Mouse (Mus musculus): ENCODE measurements around the gene Lrrc1. TPM values are rescaled to one million over a fixed set of nuclear protein-coding genes. Genes with fewer than 3 reads are reported as not detected.

The Lrrc1 gene
- polyA plus RNA-seq, 1 experiment from 2014 or later, result 14.9 TPM

GRCm38 (mm10) chr9:77482281-77482680, 62.4 kb downstream of the Lrrc1 start:
- DNase-seq (ENCODE audit: low spot score), result peak; percentile 79
- ATAC-seq (ENCODE audit: low FRiP score, low TSS enrichment), result peak; percentile 97

DNA sequence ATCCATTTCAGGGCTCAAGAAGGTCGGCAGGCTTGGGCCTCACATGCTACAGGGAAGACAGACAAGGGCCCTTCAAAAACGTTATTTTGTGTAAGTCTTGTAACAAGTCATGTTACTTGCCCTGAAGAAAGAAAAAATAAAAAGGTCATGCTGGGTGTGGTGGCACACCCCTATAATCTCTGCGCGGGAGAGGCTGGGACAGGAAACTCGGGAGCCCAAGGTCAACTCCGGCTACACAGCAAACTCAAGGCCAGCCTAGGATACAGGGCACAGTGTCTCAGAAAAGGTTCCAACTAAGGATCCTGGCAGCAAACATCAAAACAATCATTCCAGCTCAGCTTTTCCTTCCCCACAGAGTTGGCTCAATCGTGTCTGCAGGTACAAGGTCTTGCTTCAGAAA, 63.3 kb downstream of the Lrrc1 start:
- TF ChIP-seq CTCF (IDR thresholded peaks at IDR 0.05; ENCODE audit: low read depth) (no peak), EP300 (optimal IDR thresholded peaks at IDR 0.05) (no peak)
- no peak overlapping the region for H3K4me3 ChIP-seq (ENCODE audit: low read depth, low read length)
- no peaks in the 10 kb centered on the region for H3K36me3 ChIP-seq (ENCODE audit: control insufficient read depth, insufficient read depth, low read length)
- H3K9ac ChIP-seq (ENCODE audit: low read length), result no peak overlapping the region
- ATAC-seq (ENCODE audit: low FRiP score, low TSS enrichment) (peak; percentile 66), DNase-seq (ENCODE audit: low spot score) (peak; percentile 79)
- no peaks in the 10 kb centered on the region for H3K27me3 ChIP-seq (ENCODE audit: control insufficient read depth, insufficient read depth, low read length)
- no peak overlapping the region for H3K4me2 ChIP-seq (replicated peaks; ENCODE audit: low read depth)
- peaks cover 10% of the 10 kb centered on the region; the same call in 1 of the 2 replicates for H3K4me1 ChIP-seq (replicated peaks; ENCODE audit: control insufficient read depth, insufficient read depth)
- H3K9me3 ChIP-seq (ENCODE audit: control insufficient read depth, low read length), result no peaks in the 10 kb centered on the region
- H3K27ac ChIP-seq (replicated peaks), result peak overlapping the region; percentile 67
- 22% methylated on average over 7 of the region's 7 CpGs for WGBS

More at GRCm38 (mm10) chr9:77482281-77482680, 62.4 kb downstream of the Lrrc1 start:
- Histone ChIP-seq H3K27ac (replicated peaks) (peak overlapping the region; percentile 84), H3K9ac (ENCODE audit: low read length) (no peak overlapping the region), H3K27me3 (ENCODE audit: control insufficient read depth, insufficient read depth, low read length) (no peaks in the 10 kb centered on the region), H3K36me3 (ENCODE audit: control insufficient read depth, insufficient read depth, low read length) (no peaks in the 10 kb centered on the region), H3K4me2 (replicated peaks; ENCODE audit: low read depth) (peak overlapping the region; percentile 29; the same call in 1 of the 2 replicates), H3K9me3 (ENCODE audit: control insufficient read depth, low read length) (no peaks in the 10 kb centered on the region), H3K4me3 (ENCODE audit: low read depth, low read length) (no peak overlapping the region), H3K4me1 (replicated peaks; ENCODE audit: control insufficient read depth, insufficient read depth) (peaks cover 10% of the 10 kb centered on the region; the same call in 1 of the 2 replicates)
- TF ChIP-seq EP300 (optimal IDR thresholded peaks at IDR 0.05), result no peak
- no peak for TF ChIP-seq CTCF (IDR thresholded peaks at IDR 0.05; ENCODE audit: low read depth)
- 47% methylated on average over 5 of the region's 5 CpGs for WGBS

GRCm38 (mm10) chr9:77480574-77481319, 63.9 kb downstream of the Lrrc1 start:
- H3K4me1 ChIP-seq (replicated peaks; ENCODE audit: control insufficient read depth, insufficient read depth), result peaks cover 10% of the 10 kb centered on the region; the same call in 1 of the 2 replicates
- no peak overlapping the region for H3K9ac ChIP-seq (ENCODE audit: low read length)
- H3K36me3 ChIP-seq (ENCODE audit: control insufficient read depth, insufficient read depth, low read length), result no peaks in the 10 kb centered on the region
- TF ChIP-seq EP300 (optimal IDR thresholded peaks at IDR 0.05) (no peak), CTCF (IDR thresholded peaks at IDR 0.05; ENCODE audit: low read depth) (no peak)
- H3K27ac ChIP-seq (replicated peaks), result peak overlapping the region; percentile 67
- no peak overlapping the region for H3K4me3 ChIP-seq (ENCODE audit: low read depth, low read length)
- no peaks in the 10 kb centered on the region for H3K27me3 ChIP-seq (ENCODE audit: control insufficient read depth, insufficient read depth, low read length)
- DNase-seq (ENCODE audit: low spot score), result no peak
- no peaks in the 10 kb centered on the region for H3K9me3 ChIP-seq (ENCODE audit: control insufficient read depth, low read length)
- 40% methylated on average over 9 of the region's 9 CpGs for WGBS
- no peak for ATAC-seq (ENCODE audit: low FRiP score, low TSS enrichment)
- H3K4me2 ChIP-seq (replicated peaks; ENCODE audit: low read depth), result no peak overlapping the region

DNA sequence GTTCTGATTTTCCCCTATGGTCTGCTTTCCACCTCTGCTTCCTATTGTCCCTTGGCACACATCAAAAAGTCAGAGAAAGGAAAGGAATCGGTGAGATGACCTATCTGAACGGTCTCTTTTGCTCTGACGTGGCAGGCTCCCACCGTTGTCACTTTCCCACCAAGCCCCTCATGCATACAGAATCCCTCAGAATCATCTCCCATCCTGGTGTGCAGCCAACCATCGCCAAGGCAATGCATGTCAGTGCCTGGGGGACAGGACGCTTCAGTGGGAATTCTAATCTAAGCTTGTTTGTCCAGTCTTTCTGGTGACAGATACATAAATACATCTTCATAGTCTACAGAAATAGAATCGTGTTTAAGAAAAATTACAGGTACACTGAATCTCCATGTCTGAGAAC, 64.7 kb downstream of the Lrrc1 start:
- ATAC-seq (ENCODE audit: low FRiP score, low TSS enrichment) (no peak), DNase-seq (ENCODE audit: low spot score) (no peak)
- H3K36me3 ChIP-seq (ENCODE audit: control insufficient read depth, insufficient read depth, low read length), result no peaks in the 10 kb centered on the region
- H3K9me3 ChIP-seq (ENCODE audit: control insufficient read depth, low read length), result no peaks in the 10 kb centered on the region
- H3K4me3 ChIP-seq (ENCODE audit: low read depth, low read length), result no peak overlapping the region
- H3K4me2 ChIP-seq (replicated peaks; ENCODE audit: low read depth), result no peak overlapping the region
- TF ChIP-seq EP300 (optimal IDR thresholded peaks at IDR 0.05) (no peak), CTCF (IDR thresholded peaks at IDR 0.05; ENCODE audit: low read depth) (no peak)
- no peak overlapping the region for H3K9ac ChIP-seq (ENCODE audit: low read length)
- H3K4me1 ChIP-seq (replicated peaks; ENCODE audit: control insufficient read depth, insufficient read depth), result peaks cover 10% of the 10 kb centered on the region; the same call in 1 of the 2 replicates
- no peaks in the 10 kb centered on the region for H3K27me3 ChIP-seq (ENCODE audit: control insufficient read depth, insufficient read depth, low read length)
- WGBS, result 78% methylated on average over 7 of the region's 7 CpGs
- H3K27ac ChIP-seq (replicated peaks), result no peak overlapping the region

DNA sequence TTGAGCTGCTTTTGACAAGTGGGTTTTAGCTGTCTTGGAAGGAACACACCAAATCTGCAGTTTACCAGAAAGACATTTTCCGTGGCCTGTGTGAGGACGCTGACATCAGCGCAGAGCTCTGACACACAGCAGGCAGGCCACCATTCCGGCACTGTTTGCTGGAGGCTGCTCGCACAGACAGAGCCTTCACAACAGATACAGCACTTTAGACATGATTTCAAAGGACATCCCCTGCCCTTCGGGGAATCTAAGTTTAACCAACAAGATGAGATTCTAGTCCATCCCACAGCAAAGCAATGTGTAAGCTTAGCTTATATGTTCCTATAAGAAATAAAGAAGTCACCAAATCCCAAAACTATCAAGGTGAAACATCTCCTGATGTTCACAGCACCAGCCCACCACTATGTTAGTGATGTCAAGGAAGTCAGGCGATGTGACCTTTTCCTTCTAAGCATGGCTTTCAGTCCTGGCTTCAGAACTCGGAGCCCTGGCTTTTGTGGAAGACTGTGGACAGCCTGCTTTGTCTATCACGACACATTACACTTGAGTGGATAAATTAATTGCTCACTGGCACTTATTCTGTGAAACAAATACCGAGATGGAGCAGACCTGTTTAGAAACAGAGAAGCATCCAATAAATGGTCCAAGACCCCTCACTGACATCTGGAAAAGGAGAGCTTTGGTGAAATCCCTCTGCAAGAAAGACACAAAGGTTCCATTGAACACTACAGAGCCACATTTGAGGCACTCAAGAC, 66.3 kb downstream of the Lrrc1 start:
- DNase-seq (ENCODE audit: low spot score), result no peak
- Histone ChIP-seq H3K4me3 (ENCODE audit: low read depth, low read length) (no peak overlapping the region), H3K4me1 (replicated peaks; ENCODE audit: control insufficient read depth, insufficient read depth) (peaks cover 10% of the 10 kb centered on the region; the same call in 1 of the 2 replicates), H3K4me2 (replicated peaks; ENCODE audit: low read depth) (no peak overlapping the region), H3K27me3 (ENCODE audit: control insufficient read depth, insufficient read depth, low read length) (no peaks in the 10 kb centered on the region), H3K36me3 (ENCODE audit: control insufficient read depth, insufficient read depth, low read length) (no peaks in the 10 kb centered on the region), H3K9me3 (ENCODE audit: control insufficient read depth, low read length) (no peaks in the 10 kb centered on the region), H3K27ac (replicated peaks) (no peak overlapping the region), H3K9ac (ENCODE audit: low read length) (no peak overlapping the region)
- TF ChIP-seq EP300 (optimal IDR thresholded peaks at IDR 0.05) (no peak), CTCF (IDR thresholded peaks at IDR 0.05; ENCODE audit: low read depth) (no peak)
- ATAC-seq (ENCODE audit: low FRiP score, low TSS enrichment), result no peak
- 74% methylated on average over 10 of the region's 10 CpGs for WGBS

Measured in stomach, postnatal 0 days (tissue).